Comparison of ENCODE assay signal across 9 mouse cellular contexts in genomic region chr7:68667215-68667614, GRCm38 (mm10).
DNase-seq lines count a peak whose midpoint lies in the region; ATAC-seq and TF ChIP-seq lines count a peak whose summit lies in the region.
"Had no signal": no experiment of that assay in that cellular context is flagged by ENCODE, and none has a peak within 500 bp of the region (broad histone marks: within the 10 kb centered on the region; RNA-seq: fewer than 3 reads in every experiment).

No protein-coding gene starts in this region.

- WGBS in kidney, embryonic 14.5 days, result 62% methylated on average over 4 of the region's 4 CpGs

- H3K9ac ChIP-seq in kidney, embryonic 14.5 days (ENCODE audit: low read depth, low read length), result no peak overlapping the region
- no peak overlapping the region for H3K9ac ChIP-seq in ES-E14 (ENCODE audit: insufficient read depth, low read depth, low read length, poor library complexity, severe bottlenecking)

- H3K4me3 ChIP-seq in kidney, embryonic 14.5 days (ENCODE audit: low read length), result no peak overlapping the region
- H3K4me3 ChIP-seq in ES-E14 (ENCODE audit: insufficient read depth in 1 of 2, low read depth in 1 of 2, low read length in 2 of 2, poor library complexity in 1 of 2, severe bottlenecking in 1 of 2), result no peak overlapping the region

- H3K9me3 ChIP-seq in kidney, embryonic 14.5 days (ENCODE audit: control insufficient read depth, low read length), result no peaks in the 10 kb centered on the region
- H3K9me3 ChIP-seq in ES-E14 (ENCODE audit: control insufficient read depth, insufficient read depth, low read depth, low read length), result no peaks in the 10 kb centered on the region

- no peaks in the 10 kb centered on the region for H3K27me3 ChIP-seq in kidney, embryonic 14.5 days (ENCODE audit: control insufficient read depth, insufficient read depth, low read length)

- DNase-seq in adrenal gland, adult 2 months, result peak; percentile 10
- no peak for DNase-seq in adrenal gland, adult 8-10 months
- DNase-seq in kidney, adult 11 months, result peak; percentile 10
- DNase-seq in ES-E14 (ENCODE audit: low read depth, low spot score), result peak; percentile 17
- peak; percentile 51 to 52 for DNase-seq in kidney, postnatal 4 days
- DNase-seq in natural killer cell, adult 2 months (ENCODE audit: low spot score in 2 of 2), result no peak
- DNase-seq in cerebellum, adult 11-12 months, result no peak
- DNase-seq: gastrocnemius, postnatal 25 days had no signal

- no peak overlapping the region for H3K4me2 ChIP-seq in kidney, embryonic 14.5 days (replicated peaks; ENCODE audit: low read depth, low read length)

- H3K4me1 ChIP-seq in kidney, embryonic 14.5 days (ENCODE audit: control insufficient read depth, insufficient read depth, low read length), result no peaks in the 10 kb centered on the region
- H3K4me1 ChIP-seq in ES-E14 (ENCODE audit: control insufficient read depth in 2 of 2, insufficient read depth in 2 of 2, low read length in 2 of 2, poor library complexity in 1 of 2), result no peaks in the 10 kb centered on the region

- in situ Hi-C loops in ES-E14 (cut with MboI; ENCODE audit: low sequenced_read_pairs in 2 of 2, unreplicated experiment in 2 of 2), result no loop called here

- no peaks in the 10 kb centered on the region for H3K36me3 ChIP-seq in kidney, embryonic 14.5 days (ENCODE audit: control insufficient read depth, insufficient read depth, low read length)
- H3K36me3 ChIP-seq in ES-E14 (ENCODE audit: control insufficient read depth, insufficient read depth, low read length, poor library complexity, severe bottlenecking), result no peaks in the 10 kb centered on the region

- H3K27ac ChIP-seq in kidney, embryonic 14.5 days (ENCODE audit: low read depth, low read length), result no peak overlapping the region
- no peak overlapping the region for H3K27ac ChIP-seq in ES-E14 (ENCODE audit: insufficient read depth, low read depth, low read length, poor library complexity, severe bottlenecking)

- ATAC-seq in kidney, embryonic 14.5 days (ENCODE audit: low FRiP score, low TSS enrichment), result no peak

TF ChIP-seq in ES-E14, 5 proteins besides CTCF, POLR2A, EP300 and RAD21:
- TF ChIP-seq HCFC1 (IDR thresholded peaks at IDR 0.05; ENCODE audit: borderline replicate concordance, insufficient read depth, low read length) (no peak), MAFK (IDR thresholded peaks at IDR 0.05; ENCODE audit: insufficient read depth, low read depth, low read length) (no peak), CHD2 (IDR thresholded peaks at IDR 0.05; ENCODE audit: low read depth, low read length) (no peak), ZC3H11A (IDR thresholded peaks at IDR 0.05; ENCODE audit: borderline replicate concordance, low read depth, low read length) (no peak), ZNF384 (IDR thresholded peaks at IDR 0.05; ENCODE audit: low read depth, low read length) (no peak)

Comparison
In these comparisons a context has a peak if more than half of its experiments do, and no peak if none do; other contexts are left out.
1. DNase-seq: peak in adrenal gland, adult 2 months (single experiment), kidney, adult 11 months (single experiment), ES-E14 (single experiment) and kidney, postnatal 4 days (2 of 2); none in adrenal gland, adult 8-10 months (single experiment), natural killer cell, adult 2 months (0 of 2) and cerebellum, adult 11-12 months (single experiment).